Mouse (Mus musculus): ENCODE results near the gene Mknk2. TPM values are rescaled to one million over a fixed set of nuclear protein-coding genes. Genes with fewer than 3 reads are reported as not detected.

The Mknk2 gene
- total and polyA plus RNA-seq, 3 experiments = 47.4 to 184 (median 87.1) TPM

- Histone ChIP-seq H3K36me3 (ENCODE audit: control insufficient read depth in 1 of 2, insufficient read depth in 2 of 2, low read length in 2 of 2) (peaks cover 0 to 9% of the 10 kb centered on the region in 2 experiments; a peak in 2 of 4 replicates), H3K4me3 (ENCODE audit: control insufficient read depth in 1 of 2, insufficient read depth in 1 of 2, low read depth in 2 of 2, low read length in 2 of 2) (peak overlapping the region; percentile 86 to 92), H3K9ac (ENCODE audit: control insufficient read depth, low read depth, low read length, poor library complexity, severe bottlenecking) (peak overlapping the region; percentile 90), H3K27me3 (ENCODE audit: control insufficient read depth in 1 of 2, insufficient read depth in 2 of 2, low read length in 2 of 2) (no peaks in the 10 kb centered on the region), H3K27ac (ENCODE audit: control insufficient read depth, low read depth, low read length) (peak overlapping the region; percentile 34; the same call in 1 of the 2 replicates), H3K9me3 (replicated peaks; ENCODE audit: insufficient read depth, low read length) (no peaks in the 10 kb centered on the region), H3K79me2 (ENCODE audit: control insufficient read depth, insufficient read depth, low read length, poor library complexity) (peaks cover 8% of the 10 kb centered on the region), H3K4me1 (ENCODE audit: control insufficient read depth in 1 of 2, insufficient read depth in 2 of 2, low read length in 2 of 2) (peaks cover 3 to 21% of the 10 kb centered on the region in 2 experiments)
- DNase-seq (ENCODE audit: low read depth, low spot score) = peak; percentile 98
- TF ChIP-seq RAD21 (IDR thresholded peaks at IDR 0.05; ENCODE audit: low read depth, low read length) (no peak), MYC (IDR thresholded peaks at IDR 0.05; ENCODE audit: low read depth, low read length) (no peak), SIN3A (IDR thresholded peaks at IDR 0.05; ENCODE audit: low read length) (peak; percentile 63), TCF12 (IDR thresholded peaks at IDR 0.05; ENCODE audit: low read depth, low read length) (peak; percentile 50; the same call in 1 of the 2 replicates), EP300 (IDR thresholded peaks at IDR 0.05; ENCODE audit: low read depth in 1 of 2, low read length in 2 of 2) (peak in 1 of 2 experiments; percentile 36; a peak in 1 of 4 replicates), POLR2A (IDR thresholded peaks at IDR 0.05; ENCODE audit: control insufficient read depth in 1 of 2, insufficient read depth in 1 of 2, low read depth in 1 of 2, low read length in 2 of 2, poor library complexity in 1 of 2) (peak; percentile 43 to 91; a peak in 3 of 4 replicates), NELFE (IDR thresholded peaks at IDR 0.05; ENCODE audit: low read depth, low read length) (peak; percentile 60), UBTF (IDR thresholded peaks at IDR 0.05; ENCODE audit: borderline replicate concordance, insufficient read depth, low read depth, low read length) (no peak), MXI1 (IDR thresholded peaks at IDR 0.05; ENCODE audit: low read depth, low read length) (peak; percentile 28; the same call in 1 of the 2 replicates), ZKSCAN1 (IDR thresholded peaks at IDR 0.05; ENCODE audit: low read depth, low read length) (no peak), KAT2A (conservative IDR thresholded peaks at IDR 0.05; ENCODE audit: low read depth, low read length) (no peak), TAL1 (IDR thresholded peaks at IDR 0.05; ENCODE audit: low read length) (no peak), MAZ (IDR thresholded peaks at IDR 0.05; ENCODE audit: low read depth, low read length) (peak; percentile 90), HCFC1 (IDR thresholded peaks at IDR 0.05; ENCODE audit: low read depth, low read length) (peak; percentile 63; the same call in 1 of the 2 replicates), CHD2 (IDR thresholded peaks at IDR 0.05; ENCODE audit: low read length) (no peak), CTCF (IDR thresholded peaks at IDR 0.05 in 2 of 3, conservative IDR thresholded peaks at IDR 0.05 in 1 of 3; ENCODE audit: control insufficient read depth in 1 of 3, insufficient read depth in 1 of 3, low read depth in 2 of 3, low read length in 3 of 3, poor library complexity in 1 of 3, severe bottlenecking in 1 of 3) (no peak), POLR2AphosphoS2 (IDR thresholded peaks at IDR 0.05; ENCODE audit: low read length) (no peak), MYB (IDR thresholded peaks at IDR 0.05; ENCODE audit: low read depth, low read length) (no peak), ZNF384 (IDR thresholded peaks at IDR 0.05; ENCODE audit: low read depth, low read length) (0 out of 2 replicates have a peak, but pooled peaks have one; percentile 7), MAX (IDR thresholded peaks at IDR 0.05; ENCODE audit: low read length) (no peak; the same call in 1 of the 2 replicates), ZC3H11A (IDR thresholded peaks at IDR 0.05; ENCODE audit: low read depth, low read length) (0 out of 2 replicates have a peak, but pooled peaks have one; percentile 8), BHLHE40 (IDR thresholded peaks at IDR 0.05; ENCODE audit: borderline replicate concordance, low read depth, low read length) (peak; percentile 12; the same call in 1 of the 2 replicates), TBP (IDR thresholded peaks at IDR 0.05; ENCODE audit: low read depth, low read length) (peak; percentile 46; the same call in 1 of the 2 replicates), ZMIZ1 (IDR thresholded peaks at IDR 0.05; ENCODE audit: low read depth, low read length) (no peak), POLR2AphosphoS5 (IDR thresholded peaks at IDR 0.05; ENCODE audit: borderline replicate concordance, low read depth, low read length) (no peak), ETS1 (IDR thresholded peaks at IDR 0.05; ENCODE audit: low read depth, low read length) (peak; percentile 36; the same call in 1 of the 2 replicates), E2F4 (IDR thresholded peaks at IDR 0.05; ENCODE audit: borderline replicate concordance, low read depth, low read length) (no peak), USF1 (IDR thresholded peaks at IDR 0.05; ENCODE audit: low read depth, low read length) (0 out of 2 replicates have a peak, but pooled peaks have one; percentile 14), JUND (IDR thresholded peaks at IDR 0.05; ENCODE audit: low read depth, low read length) (no peak), GATA1 (IDR thresholded peaks at IDR 0.05; ENCODE audit: low read depth, low read length) (no peak), SMC3 (IDR thresholded peaks at IDR 0.05; ENCODE audit: low read depth, low read length) (no peak), RCOR1 (IDR thresholded peaks at IDR 0.05; ENCODE audit: low read depth, low read length) (peak; percentile 76), ELF1 (IDR thresholded peaks at IDR 0.05; ENCODE audit: low read depth, low read length) (peak; percentile 62)
Measured at GRCm38 (mm10) chr10:80656130-80656862, 21.6 kb downstream of the Mknk2 start.

Data from MEL (cell line).